Mouse (Mus musculus) adrenal gland, adult (tissue): ENCODE measurements at regions not wholly inside any gene's neighbourhood (a gene's known extent, or its start where the extent isn't known, plus 50 kb on each side); places are given as distances from the start of the nearest gene placed in this dataset.
A peak's percentile ranks its signal among the peaks of the same experiment; 100 is the strongest.

Experiments used
- DNase-seq, 2 experiments: peaks; one replicate each; pipeline ENCODE4 v3.0.0; 2022 to 2023; ENCODE audit warnings: low spot score in 1 of 2; ENCODE audit not compliant: inconsistent age in 2 of 2

- DNase-seq = no peak
These were observed 76.3 kb upstream of the Ccdc85a start for GRCm38 (mm10) chr11:28660377-28660776.

GRCm38 (mm10) chr11:28655169-28655846 is 71.2 kb upstream of the Ccdc85a start:
- no peak for DNase-seq

- DNase-seq = peak; percentile 19 to 40
These were observed 65.3 kb upstream of the Ccdc85a start for GRCm38 (mm10) chr11:28649446-28649845.

GRCm38 (mm10) chr11:28648916-28649315 is 64.8 kb upstream of the Ccdc85a start:
- no peak for DNase-seq

GRCm38 (mm10) chr11:28639081-28639480 is 55.0 kb upstream of the Ccdc85a start:
- no peak for DNase-seq

- DNase-seq = peak in 1 of 2 experiments; percentile 25
These were observed 52.6 kb upstream of the Ccdc85a start for GRCm38 (mm10) chr11:28636752-28637151.
